Comparison of ENCODE assay signal across 11 mouse cellular contexts in the genomic region with DNA sequence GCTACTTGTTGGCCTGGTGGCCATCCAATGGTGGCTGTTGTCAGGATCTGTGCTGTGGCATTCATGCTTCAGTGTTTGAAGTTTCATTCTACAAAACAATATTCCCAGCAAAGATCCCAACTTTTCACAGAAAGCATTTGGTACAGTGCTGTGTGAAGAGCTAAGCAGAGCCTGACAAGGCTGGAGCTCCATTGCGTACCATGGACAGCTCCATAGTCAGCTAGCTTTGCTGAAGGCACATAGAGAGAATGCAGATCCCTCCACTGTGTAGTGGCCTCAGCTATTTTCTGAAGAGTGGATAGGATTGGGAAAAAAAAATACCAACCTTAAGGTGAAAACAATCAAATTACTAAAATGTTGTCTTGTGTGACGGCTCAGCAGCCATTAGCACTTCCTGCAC. TPM values are rescaled to one million over a fixed set of nuclear protein-coding genes. Genes with fewer than 3 reads are reported as not detected.
DNase-seq lines count a peak whose midpoint lies in the region; ATAC-seq lines count a peak whose summit lies in the region.
"Had no signal": no experiment of that assay in that cellular context is flagged by ENCODE, and none has a peak within 500 bp of the region (broad histone marks: within the 10 kb centered on the region; RNA-seq: fewer than 3 reads in every experiment).

No protein-coding gene starts in this region.

- 50% methylated on average over 2 of the region's 2 CpGs for WGBS in embryonic facial prominence, embryonic 14.5 days

- H3K9ac ChIP-seq in embryonic facial prominence, embryonic 14.5 days (ENCODE audit: low read depth, low read length) = no peak overlapping the region

- H3K4me2 ChIP-seq in embryonic facial prominence, embryonic 14.5 days (ENCODE audit: low read depth, low read length) = no peak overlapping the region

- H3K27me3 ChIP-seq in embryonic facial prominence, embryonic 14.5 days (replicated peaks; ENCODE audit: control insufficient read depth, insufficient read depth, low read length) = no peaks in the 10 kb centered on the region

- H3K4me1 ChIP-seq in embryonic facial prominence, embryonic 14.5 days (ENCODE audit: control insufficient read depth, insufficient read depth, low read length) = no peaks in the 10 kb centered on the region

- no peaks in the 10 kb centered on the region for H3K36me3 ChIP-seq in embryonic facial prominence, embryonic 14.5 days (ENCODE audit: control insufficient read depth, insufficient read depth, low read length)

- H3K9me3 ChIP-seq in embryonic facial prominence, embryonic 14.5 days (ENCODE audit: control insufficient read depth, low read length) = no peaks in the 10 kb centered on the region

- DNase-seq in heart, postnatal 4 days = peak; percentile 61
- no peak for DNase-seq in heart, adult 8-10 months (ENCODE audit: low spot score)
- DNase-seq in urinary bladder, postnatal 14 days (ENCODE audit: low spot score) = peak; percentile 29
- no peak for DNase-seq in urinary bladder, adult 18-20 months (ENCODE audit: low spot score in 2 of 2)
- peak; percentile 85 for DNase-seq in embryonic facial prominence, embryonic 14.5 days (ENCODE audit: low spot score)
- DNase-seq in frontal cortex, adult 2 months (ENCODE audit: extremely low spot score in 1 of 2, low spot score in 1 of 2) = no peak
- DNase-seq: cerebellum, adult 2 months; right cerebral cortex, adult 18-20 months had no signal

- no peak overlapping the region for H3K27ac ChIP-seq in embryonic facial prominence, embryonic 14.5 days (replicated peaks; ENCODE audit: low read depth, low read length)
- H3K27ac ChIP-seq: macrophage had no signal

- no peak for ATAC-seq in embryonic facial prominence, embryonic 14.5 days (ENCODE audit: low read depth)
- ATAC-seq in erythroid progenitor cell, adult 5-6 weeks (replicated peaks; ENCODE audit: low FRiP score, poor library complexity, severe bottlenecking) = no peak
- no peak for ATAC-seq in activated CD4-positive, CD25-positive, alpha-beta regulatory T cell, adult 4 months

- H3K4me3 ChIP-seq in embryonic facial prominence, embryonic 14.5 days (ENCODE audit: low read depth, low read length) = no peak overlapping the region

RNA-seq across cellular contexts. Expression of gene Zfp746, which starts 50.5 kb away (rescaled TPM):
- total RNA-seq in heart, postnatal 4 days (2021) = 10 to 100 TPM; 19.2 to 21.1 TPM
- 10 to 100 TPM in 2 of 4 experiments, 1 to 10 TPM in 2; 9.4 to 10.9 (median 10.0) TPM for total RNA-seq in heart, adult 8-10 months (2022)
- 21.2 and 21.6 TPM in 2 replicates for polyA plus RNA-seq in embryonic facial prominence, embryonic 14.5 days (2014; fragmentation: Nextera tagmentation; extraction: Ambion mirVana)
- total RNA-seq in erythroid progenitor cell, adult 5-6 weeks (2015; ENCODE audit: low replicate concordance) = 6.7 and 14.4 TPM in 2 replicates
- total RNA-seq in erythroid progenitor cell, adult 5-6 weeks (2017; ENCODE audit: low replicate concordance) = 4.4 and 9.1 TPM in 2 replicates
- 1 to 10 TPM; 6.6 to 9.4 TPM for polyA plus RNA-seq in activated CD4-positive, CD25-positive, alpha-beta regulatory T cell, adult 4 months (2017; shearing (Covaris generic))
- polyA plus RNA-seq in frontal cortex, adult 2 months (2012; rRNA removed) = 29.6 and 29.9 TPM in 2 replicates

Comparison
In these comparisons a context has a peak if more than half of its experiments do, and no peak if none do; other contexts are left out.
1. DNase-seq: peak in heart, postnatal 4 days (single experiment), urinary bladder, postnatal 14 days (single experiment) and embryonic facial prominence, embryonic 14.5 days (single experiment); none in heart, adult 8-10 months (single experiment), urinary bladder, adult 18-20 months (0 of 2) and frontal cortex, adult 2 months (0 of 2).